Mouse (Mus musculus) v-Abl transformed pro-B cells (cell line): ENCODE measurements around the gene Rbpj.
"Not testable (repeated sequence)": the region's sequence is repeated elsewhere in the genome, so short reads cannot be mapped to it uniquely, and the experiment has no call there.

Experiments
- in situ Hi-C, 2 experiments: fragments of 400-800 bp; cut with MboI; formaldehyde crosslinking; loops; one replicate each; pipeline ENCODE4 v1.15.1; 2025; ENCODE audit not compliant: unreplicated experiment in 2 of 2

Gene Rbpj

GRCm38 (mm10) chr5:53647358-53647757 is 181.4 kb downstream of the Rbpj start:
- in situ Hi-C loops, result loop anchor here in 1 of 2 experiments (10.0 kb wide), 1 partner anchor 467 kb away; no protein-coding TSS in a partner anchor

GRCm38 (mm10) chr5:53656596-53656995 is 190.6 kb downstream of the Rbpj start:
- in situ Hi-C loops, result no loop called here

DNA sequence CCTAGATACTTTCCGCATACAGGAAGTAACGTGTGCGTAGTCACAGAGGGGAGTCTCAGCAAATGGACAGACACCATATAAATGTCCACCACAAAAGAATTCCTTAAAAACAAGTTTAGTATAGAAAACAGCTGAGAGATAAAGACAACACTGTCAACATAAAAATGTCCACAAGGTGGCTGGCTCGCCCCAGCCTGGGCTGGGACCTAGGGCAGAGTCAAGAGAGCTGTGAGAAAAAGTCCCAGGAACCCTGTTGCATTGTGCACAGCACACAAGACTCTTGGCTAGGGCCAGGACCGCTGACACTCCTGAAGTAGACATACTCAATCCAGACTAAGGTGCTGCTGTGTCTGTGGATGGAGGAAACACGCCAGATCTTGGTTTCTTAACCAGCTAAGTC is 192.0 kb downstream of the Rbpj start:
- in situ Hi-C loops, result no loop called here

DNA sequence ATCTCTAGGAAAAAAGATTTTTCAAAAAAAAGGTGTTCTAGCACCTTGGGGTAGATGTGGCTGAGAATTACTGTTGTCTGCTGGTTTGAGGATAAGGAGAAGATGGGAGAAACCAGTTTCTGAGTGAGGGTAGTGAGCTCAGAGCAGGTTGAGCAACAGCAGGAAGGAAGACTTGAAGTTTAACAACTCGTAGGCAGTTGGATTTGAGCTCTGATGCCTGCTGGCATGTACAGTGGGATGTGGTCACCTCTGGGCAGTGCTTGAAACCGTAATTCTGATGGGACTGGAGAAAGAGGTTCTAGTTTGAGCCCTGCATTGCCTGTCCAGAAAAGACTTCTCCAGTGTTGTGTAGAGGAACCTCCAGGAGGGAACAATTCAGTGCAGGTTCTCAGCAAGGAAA is 195.6 kb downstream of the Rbpj start:
- in situ Hi-C loops, result no loop called here

DNA sequence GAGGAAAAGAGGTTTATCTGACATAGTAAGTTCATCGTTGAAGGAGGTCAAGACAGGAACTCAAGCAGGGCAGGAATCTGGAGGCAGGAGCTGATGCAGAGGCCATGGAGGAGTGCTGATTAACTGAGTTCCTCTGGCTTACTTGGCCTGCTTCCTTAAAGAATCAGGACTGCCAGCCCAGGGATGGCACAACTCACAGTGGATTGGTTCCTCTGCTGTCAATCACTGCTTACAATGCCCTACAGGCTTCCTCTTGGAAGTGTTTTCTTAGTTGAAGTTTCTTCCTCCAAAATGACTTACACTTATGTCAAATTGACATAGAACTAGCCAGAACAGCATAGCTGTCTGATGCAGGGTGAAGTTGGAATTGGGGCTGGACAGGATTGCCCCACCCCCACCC is 196.5 kb downstream of the Rbpj start:
- in situ Hi-C loops, result no loop called here

DNA sequence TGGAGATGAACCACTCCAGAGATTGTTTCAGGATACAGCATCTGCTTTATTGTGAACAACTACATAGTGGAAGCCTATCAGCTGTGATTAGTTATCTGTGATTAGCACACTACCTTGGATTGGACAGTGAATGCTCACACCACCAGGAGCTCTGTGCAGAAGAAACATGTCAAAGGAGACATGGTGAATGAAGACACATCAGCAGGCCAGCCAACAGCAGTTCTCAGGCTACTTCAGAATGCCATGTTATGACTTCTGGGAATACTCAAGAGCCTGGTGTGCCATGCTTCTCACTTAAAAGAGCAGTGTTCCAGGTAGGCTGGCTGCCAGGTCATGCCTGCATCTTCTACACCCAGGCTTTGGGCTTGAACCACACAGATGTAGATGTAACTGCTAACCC is 197.7 kb downstream of the Rbpj start:
- in situ Hi-C loops, result no loop called here

GRCm38 (mm10) chr5:53668021-53668420 is 202.1 kb downstream of the Rbpj start:
- in situ Hi-C loops, result no loop called here

- in situ Hi-C loops, result no loop called here
Observed at GRCm38 (mm10) chr5:53670321-53670938, 204.5 kb downstream of the Rbpj start.

GRCm38 (mm10) chr5:53671507-53671906 is 205.6 kb downstream of the Rbpj start:
- in situ Hi-C loops, result no loop called here

GRCm38 (mm10) chr5:53672352-53672751 is 206.4 kb downstream of the Rbpj start:
- in situ Hi-C loops, result no loop called here

DNA sequence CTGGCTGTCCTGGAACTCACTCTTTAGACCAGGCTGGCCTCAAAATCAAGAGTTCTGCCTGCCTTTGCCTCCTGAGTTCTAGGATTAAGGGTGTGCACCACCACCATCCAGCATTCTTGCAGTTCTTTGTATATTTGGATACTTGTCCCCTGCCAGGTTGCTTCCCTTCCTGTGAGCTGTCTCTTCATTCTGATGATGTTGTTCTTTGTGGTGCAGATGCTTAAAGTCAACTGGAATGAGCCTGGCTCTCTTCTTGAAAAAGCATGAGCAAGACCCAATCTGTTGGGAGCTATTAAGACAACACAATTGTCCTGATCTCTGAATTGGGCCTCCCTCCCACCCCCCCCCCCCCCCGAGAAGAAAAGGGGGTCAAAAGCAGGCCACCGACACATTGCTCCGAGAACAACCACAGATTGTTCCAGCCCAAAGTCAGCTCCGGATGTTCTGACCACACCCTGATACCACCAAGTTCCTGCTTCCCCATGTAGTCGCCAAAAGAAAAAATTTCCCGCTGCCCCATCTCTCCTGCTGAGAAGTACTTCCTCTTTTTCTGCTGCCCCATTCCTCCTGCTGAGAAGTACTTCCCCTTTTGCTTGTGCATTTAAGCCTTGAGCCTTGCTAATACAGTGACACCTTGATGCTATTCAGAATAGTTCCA is 207.7 kb downstream of the Rbpj start:
- in situ Hi-C loops, result not testable (repeated sequence)

GRCm38 (mm10) chr5:53676671-53677070 is 210.7 kb downstream of the Rbpj start:
- in situ Hi-C loops, result no loop called here

DNA sequence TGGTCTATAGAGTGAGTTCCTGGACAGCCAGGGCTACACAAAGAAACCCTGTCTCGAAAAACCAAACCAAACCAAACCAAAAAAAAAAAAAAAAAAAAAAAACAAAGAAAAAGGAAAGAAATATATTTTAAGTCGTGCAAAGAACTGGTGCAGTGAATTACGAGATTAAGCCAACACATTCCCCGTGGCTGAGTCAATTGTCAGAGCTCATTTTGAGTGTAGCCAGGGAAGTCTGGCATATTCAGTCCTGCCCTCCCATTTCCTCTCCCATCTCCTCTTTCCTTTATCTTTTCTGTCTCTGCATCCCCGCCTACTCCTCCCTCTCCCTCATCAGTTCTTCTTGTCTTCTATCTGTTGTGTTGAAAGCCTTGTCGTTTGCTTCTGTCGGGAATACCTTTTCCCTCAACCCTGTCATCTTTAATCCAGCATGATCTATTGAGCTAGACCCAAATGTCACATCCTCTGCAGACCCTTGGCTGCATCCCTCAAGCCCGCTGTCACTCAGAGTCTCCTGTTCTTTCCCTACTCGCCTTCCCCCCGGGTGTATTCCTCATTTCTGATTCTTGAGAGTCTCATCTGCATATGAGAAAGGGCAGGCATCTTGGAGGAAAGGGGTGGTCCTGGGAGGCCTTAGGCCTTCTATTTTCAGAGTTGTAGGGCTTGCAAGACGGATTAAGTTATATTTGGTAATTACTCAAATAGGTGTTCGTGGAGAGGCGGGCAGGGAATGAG is 212.2 kb downstream of the Rbpj start:
- in situ Hi-C loops, result no loop called here

- in situ Hi-C loops, result no loop called here
Observed at GRCm38 (mm10) chr5:53679651-53680050, 213.7 kb downstream of the Rbpj start.

DNA sequence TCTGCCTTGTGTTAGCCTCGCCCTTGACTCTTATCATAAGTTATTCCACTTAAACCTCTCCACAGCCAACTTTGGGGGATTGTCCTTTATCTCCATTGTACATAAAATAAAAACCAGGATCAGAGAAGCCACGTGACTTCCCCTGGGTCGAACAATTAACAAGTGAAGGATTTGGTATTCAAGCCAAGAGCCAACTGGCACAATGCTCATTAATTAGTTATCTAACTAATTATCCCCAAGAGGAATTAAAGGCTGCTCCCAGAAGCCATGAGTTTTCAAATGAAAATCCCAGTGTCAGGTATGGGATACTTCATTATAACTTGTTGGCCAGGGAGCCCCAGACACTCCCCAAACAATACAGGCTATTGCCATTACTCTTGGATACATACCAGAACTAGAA is 218.0 kb downstream of the Rbpj start:
- in situ Hi-C loops, result no loop called here

- in situ Hi-C loops, result no loop called here
Observed at GRCm38 (mm10) chr5:53684417-53684816, 218.5 kb downstream of the Rbpj start.

DNA sequence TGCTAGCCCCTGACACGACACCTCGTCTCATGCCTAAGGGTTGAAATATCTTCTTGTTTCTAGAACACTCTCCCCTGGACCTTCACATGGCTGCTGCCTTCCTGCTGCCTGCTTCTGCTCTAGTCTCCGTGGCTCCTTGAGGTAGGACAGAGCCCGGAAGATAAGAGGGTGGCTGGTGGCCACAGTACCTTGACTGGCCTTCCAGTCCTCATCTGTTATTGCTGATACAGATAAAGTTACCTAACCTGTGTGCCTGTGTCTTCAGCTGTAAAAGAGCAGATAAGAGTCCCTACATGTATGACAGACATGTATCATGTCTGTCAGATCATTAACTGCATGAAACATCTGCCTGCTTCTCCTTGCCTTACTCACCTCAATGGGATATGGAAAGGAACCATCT is 219.7 kb downstream of the Rbpj start:
- in situ Hi-C loops, result no loop called here

- in situ Hi-C loops, result no loop called here
Observed at GRCm38 (mm10) chr5:53686379-53686778, 220.4 kb downstream of the Rbpj start.

DNA sequence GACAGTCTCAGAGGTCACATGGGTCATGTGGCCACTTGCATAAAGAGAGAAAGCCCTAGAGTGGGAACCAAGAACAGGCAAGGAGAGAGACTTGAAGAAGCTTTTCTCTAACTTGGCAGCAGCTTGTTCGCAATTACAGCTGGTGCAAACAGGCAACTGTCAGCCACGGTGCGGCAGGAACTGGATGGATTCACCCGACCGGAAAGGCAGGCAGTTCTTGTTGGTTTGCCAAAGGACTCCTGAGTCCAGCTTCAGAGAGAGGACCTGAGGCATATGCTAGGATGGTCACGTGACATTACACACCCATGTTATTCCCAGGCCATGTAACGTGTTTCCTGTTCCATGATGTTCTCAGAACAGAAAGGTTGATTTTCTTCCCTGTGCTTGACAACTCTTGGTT is 222.4 kb downstream of the Rbpj start:
- in situ Hi-C loops, result no loop called here

DNA sequence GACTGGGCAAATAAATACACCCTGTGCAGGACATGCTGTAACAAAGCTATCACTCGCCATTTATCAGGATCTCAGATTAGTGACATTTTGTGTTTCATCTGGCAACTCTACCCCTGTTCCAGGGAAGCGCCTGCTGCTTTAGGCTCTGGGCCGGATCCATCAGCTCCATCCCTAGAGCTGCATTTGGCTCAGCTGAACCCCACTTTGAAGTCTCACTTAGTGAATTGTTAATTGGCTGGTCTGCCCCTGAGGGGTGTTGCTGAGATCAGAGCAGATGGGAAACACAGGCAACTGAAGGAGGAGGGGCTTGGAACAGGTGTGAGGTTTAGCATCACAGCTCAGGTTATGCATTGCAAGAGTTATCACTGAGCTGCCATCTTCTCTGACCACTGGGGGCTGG is 225.6 kb downstream of the Rbpj start:
- in situ Hi-C loops, result no loop called here

DNA sequence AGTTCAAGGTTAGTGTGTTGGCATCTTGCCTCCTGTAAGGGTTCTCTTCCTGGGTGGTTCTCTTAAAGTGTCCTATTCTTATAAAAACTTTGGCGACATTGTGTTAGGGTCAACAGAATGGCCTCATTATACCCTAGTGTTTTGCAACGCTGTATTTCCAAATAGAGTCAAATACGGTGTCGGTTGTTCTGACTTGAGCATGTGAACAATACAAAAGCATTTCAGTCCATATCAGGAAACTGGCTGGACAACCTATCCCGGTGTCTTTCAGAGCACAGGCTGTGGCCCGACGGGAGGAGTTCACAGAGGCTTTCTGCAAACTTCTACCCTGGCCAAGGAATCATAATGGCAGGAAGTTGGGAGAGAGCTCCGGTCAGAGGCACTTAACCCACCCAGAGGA is 226.1 kb downstream of the Rbpj start:
- in situ Hi-C loops, result no loop called here

DNA sequence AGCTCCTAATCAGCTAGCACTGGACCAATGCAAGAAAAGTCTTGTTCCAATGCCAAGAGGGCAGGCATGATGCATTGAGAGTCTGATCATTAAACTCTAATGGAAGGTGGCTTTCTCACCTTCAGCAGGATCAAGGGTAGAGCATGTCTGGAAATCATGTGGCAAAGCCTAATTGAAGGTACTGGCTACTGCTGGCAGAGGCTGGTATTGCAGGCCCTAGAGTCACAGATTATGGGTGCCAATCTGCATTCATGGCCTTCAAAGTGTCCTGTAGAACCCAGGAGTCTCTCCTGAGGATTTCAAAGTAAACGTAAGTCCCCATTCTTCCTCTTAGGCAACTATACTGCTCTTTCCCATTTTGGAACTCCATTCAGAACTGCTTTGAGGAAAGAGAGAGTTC is 226.7 kb downstream of the Rbpj start:
- in situ Hi-C loops, result no loop called here
